Mouse (Mus musculus) gastrocnemius, adult 18-20 months (tissue): ENCODE measurements around the gene Rreb1. TPM values are rescaled to one million over a fixed set of nuclear protein-coding genes. Genes with fewer than 3 reads are reported as not detected.
A peak's percentile ranks its signal among the peaks of the same experiment; 100 is the strongest.

Experiments used
- DNase-seq: peaks from one replicate; pipeline ENCODE4 v3.0.0; 2021; ENCODE audit warnings: low spot score
- total RNA-seq, 2 experiments: library from RNA; stranded (reverse); gene quantifications; 2 replicates each; pipeline ENCODE4 v1.2.3; 2021

Gene Rreb1
- total RNA-seq, 2 experiments from 2014 or later = 25.9 to 32.7 TPM

GRCm38 (mm10) chr13:37778594-37779231 lies 513 bp downstream of the Rreb1 start:
- DNase-seq = peak; percentile 40

GRCm38 (mm10) chr13:37779251-37779667 lies 1.1 kb downstream of the Rreb1 start:
- no peak for DNase-seq

- no peak for DNase-seq
These were observed 3.4 kb downstream of the Rreb1 start for GRCm38 (mm10) chr13:37781557-37781956.

- no peak for DNase-seq
These were observed 3.9 kb downstream of the Rreb1 start for GRCm38 (mm10) chr13:37782144-37782543.

- no peak for DNase-seq
These were observed 5.5 kb downstream of the Rreb1 start for GRCm38 (mm10) chr13:37783676-37784075.

- DNase-seq = peak; percentile 51
These were observed 6.0 kb downstream of the Rreb1 start for GRCm38 (mm10) chr13:37784226-37784625.

- DNase-seq = no peak
These were observed 14.6 kb downstream of the Rreb1 start for GRCm38 (mm10) chr13:37792739-37793336.

- DNase-seq = no peak
These were observed 20.6 kb downstream of the Rreb1 start for GRCm38 (mm10) chr13:37798811-37799210.

- no peak for DNase-seq
These were observed 21.2 kb downstream of the Rreb1 start for GRCm38 (mm10) chr13:37799413-37799812.

GRCm38 (mm10) chr13:37801101-37802075 lies 23.2 kb downstream of the Rreb1 start:
- DNase-seq = no peak

GRCm38 (mm10) chr13:37802246-37803003 lies 24.2 kb downstream of the Rreb1 start:
- no peak for DNase-seq

- DNase-seq = no peak
These were observed 25.0 kb downstream of the Rreb1 start for GRCm38 (mm10) chr13:37803244-37803643.

- DNase-seq = no peak
These were observed 25.8 kb downstream of the Rreb1 start for GRCm38 (mm10) chr13:37804023-37804422.

- DNase-seq = no peak
These were observed 36.8 kb downstream of the Rreb1 start for GRCm38 (mm10) chr13:37815001-37815400.

GRCm38 (mm10) chr13:37816736-37817135 lies 38.5 kb downstream of the Rreb1 start:
- DNase-seq = no peak

- DNase-seq = no peak
These were observed 43.2 kb downstream of the Rreb1 start for GRCm38 (mm10) chr13:37821413-37821812.

- DNase-seq = no peak
These were observed 46.2 kb downstream of the Rreb1 start for GRCm38 (mm10) chr13:37824331-37824920.

GRCm38 (mm10) chr13:37824956-37825645 lies 46.9 kb downstream of the Rreb1 start:
- DNase-seq = no peak

GRCm38 (mm10) chr13:37825646-37826280 lies 47.6 kb downstream of the Rreb1 start:
- DNase-seq = peak; percentile 49
